Mouse (Mus musculus): ENCODE measurements around the gene Olfr958. TPM values are rescaled to one million over a fixed set of nuclear protein-coding genes. Genes with fewer than 3 reads are reported as not detected.

Gene Olfr958
- total RNA-seq (2014; rRNA removed) (not detected in 2 replicates), polyA plus RNA-seq (2012; rRNA removed) (not detected in 2 replicates)

DNA sequence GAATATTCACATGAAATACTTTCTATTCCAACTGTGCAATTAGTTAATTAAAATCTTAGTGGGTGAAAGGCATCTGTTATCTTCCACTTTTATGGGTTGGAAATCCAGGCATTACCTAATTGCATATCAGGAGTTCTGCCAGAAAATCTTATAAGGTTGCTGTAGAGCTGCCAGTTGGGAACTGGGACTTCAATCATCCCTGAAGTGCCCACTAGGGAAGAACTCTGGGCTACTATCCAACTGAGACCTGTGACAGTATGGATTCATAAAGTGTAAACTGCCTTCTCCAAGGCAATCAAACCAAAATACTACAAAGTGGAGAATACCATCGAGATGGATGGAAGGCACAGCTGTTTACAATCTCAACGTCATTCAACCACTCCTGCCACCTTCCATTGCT lies at the start of gene Olfr958:
Olfr958 (minus strand) TSS at position 109 of the 400 bp plus-strand sequence.
- Histone ChIP-seq H3K9ac (ENCODE audit: low read depth, low read length) (no peak within 1 kb of the TSS), H3K36me3 (ENCODE audit: control insufficient read depth, insufficient read depth, low read length) (no peaks in the 10 kb centered on the region), H3K79me2 (ENCODE audit: control insufficient read depth, insufficient read depth, low read length) (no peaks in the 10 kb centered on the region), H3K4me3 (ENCODE audit: insufficient read depth, low read depth, low read length) (no peak within 1 kb of the TSS), H3K27me3 (ENCODE audit: control insufficient read depth, insufficient read depth, low read length) (0 out of 2 replicates have a peak, but pooled peaks cover 4% of the 10 kb centered on the region), H3K27ac (replicated peaks; ENCODE audit: insufficient read depth, low read depth, low read length) (no peak within 1 kb of the TSS), H3K4me1 (ENCODE audit: control insufficient read depth, insufficient read depth, low read length) (no peaks in the 10 kb centered on the region)
- no peak for DNase-seq (ENCODE audit: extremely low read depth, low read depth, low spot score)
- no peak for TF ChIP-seq CTCF (IDR thresholded peaks at IDR 0.05; ENCODE audit: low read depth, low read length)
- no peak for TF ChIP-seq POLR2A (IDR thresholded peaks at IDR 0.05; ENCODE audit: extremely low read depth, insufficient read depth, low read length)
- 68% methylated on average over 2 of the region's 2 CpGs for WGBS

DNA sequence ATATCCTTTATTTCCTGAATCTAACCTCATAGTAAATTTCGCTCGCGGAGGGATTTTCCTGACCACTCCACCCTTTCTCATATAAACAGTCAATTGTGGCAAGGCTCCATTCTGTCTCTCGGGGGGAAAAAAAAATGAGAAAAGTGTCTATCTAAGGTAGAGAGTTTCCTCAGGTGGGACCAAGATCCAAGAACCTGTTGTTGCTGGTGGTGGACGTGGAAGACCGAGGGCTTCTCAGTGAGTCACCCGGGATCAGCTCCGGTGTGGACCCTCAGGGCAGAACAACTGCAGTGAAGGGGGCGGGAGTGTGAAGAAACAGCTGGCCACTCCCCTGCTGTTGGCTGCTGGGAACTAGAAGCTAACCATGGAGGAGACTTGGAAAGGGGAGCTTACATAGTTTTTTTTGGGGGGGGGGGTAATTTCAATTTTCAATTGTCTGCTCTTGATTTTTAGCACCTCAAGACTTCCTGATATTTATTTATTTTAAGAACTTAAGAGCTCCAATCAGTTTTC lies 49.5 kb upstream of the Olfr958 start:
- Histone ChIP-seq H3K4me1 (ENCODE audit: control insufficient read depth, insufficient read depth, low read length) (no peaks in the 10 kb centered on the region), H3K79me2 (ENCODE audit: control insufficient read depth, insufficient read depth, low read length) (no peaks in the 10 kb centered on the region), H3K27ac (replicated peaks; ENCODE audit: insufficient read depth, low read depth, low read length) (no peak overlapping the region), H3K36me3 (ENCODE audit: control insufficient read depth, insufficient read depth, low read length) (no peaks in the 10 kb centered on the region), H3K27me3 (ENCODE audit: control insufficient read depth, insufficient read depth, low read length) (no peaks in the 10 kb centered on the region), H3K4me3 (ENCODE audit: insufficient read depth, low read depth, low read length) (no peak overlapping the region), H3K9ac (ENCODE audit: low read depth, low read length) (no peak overlapping the region)
- WGBS = 1% methylated on average over 9 of the region's 9 CpGs
- DNase-seq (ENCODE audit: extremely low read depth, low read depth, low spot score) = no peak
- TF ChIP-seq CTCF (IDR thresholded peaks at IDR 0.05; ENCODE audit: low read depth, low read length) (no peak), POLR2A (IDR thresholded peaks at IDR 0.05; ENCODE audit: extremely low read depth, insufficient read depth, low read length) (no peak)

DNA sequence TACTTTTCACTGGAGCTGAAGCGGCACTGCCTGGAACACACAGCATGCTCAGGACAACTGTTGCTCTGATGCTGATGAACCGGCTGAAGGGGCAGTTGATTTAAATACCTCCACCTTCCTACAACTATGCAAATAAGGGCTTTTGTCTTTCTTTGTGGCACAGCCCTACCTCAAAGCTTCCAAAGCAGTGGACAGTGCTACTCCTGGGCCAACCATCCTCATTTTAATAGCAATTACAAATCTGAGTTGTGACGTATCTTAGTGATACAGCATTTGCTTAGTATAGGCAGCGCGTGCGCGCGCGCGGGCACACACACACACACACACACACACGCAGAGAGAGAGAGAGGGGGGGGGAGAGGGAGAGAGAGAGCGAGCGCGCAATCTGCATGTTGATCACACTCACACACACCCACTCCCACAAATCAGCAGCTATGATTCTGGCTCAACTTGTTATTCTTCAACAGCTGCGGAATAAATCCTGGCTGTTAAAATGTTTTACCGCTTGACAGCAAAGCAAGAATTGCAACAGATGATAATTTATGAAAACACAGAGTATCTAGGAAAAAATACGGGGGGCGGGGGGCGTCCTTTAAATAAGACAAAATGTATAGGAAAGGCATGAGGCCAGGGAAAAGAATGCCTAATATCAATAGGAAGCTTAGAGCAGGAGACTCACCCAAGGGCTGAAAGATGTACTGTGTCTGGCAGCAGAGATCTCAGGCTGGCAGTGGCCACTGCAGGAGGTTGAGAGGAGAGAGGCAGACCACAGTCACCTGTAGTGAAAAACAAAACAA lies 48.9 kb upstream of the Olfr958 start:
- DNase-seq (ENCODE audit: extremely low read depth, low read depth, low spot score) = no peak
- no peaks in the 10 kb centered on the region for H3K36me3 ChIP-seq (ENCODE audit: control insufficient read depth, insufficient read depth, low read length)
- H3K4me3 ChIP-seq (ENCODE audit: insufficient read depth, low read depth, low read length) = no peak overlapping the region
- no peaks in the 10 kb centered on the region for H3K27me3 ChIP-seq (ENCODE audit: control insufficient read depth, insufficient read depth, low read length)
- no peaks in the 10 kb centered on the region for H3K4me1 ChIP-seq (ENCODE audit: control insufficient read depth, insufficient read depth, low read length)
- no peak overlapping the region for H3K27ac ChIP-seq (replicated peaks; ENCODE audit: insufficient read depth, low read depth, low read length)
- H3K9ac ChIP-seq (ENCODE audit: low read depth, low read length) = no peak overlapping the region
- H3K79me2 ChIP-seq (ENCODE audit: control insufficient read depth, insufficient read depth, low read length) = no peaks in the 10 kb centered on the region
- TF ChIP-seq POLR2A (IDR thresholded peaks at IDR 0.05; ENCODE audit: extremely low read depth, insufficient read depth, low read length) (no peak), CTCF (IDR thresholded peaks at IDR 0.05; ENCODE audit: low read depth, low read length) (no peak)
- WGBS = under 1% methylated on average over 19 of the region's 19 CpGs

DNA sequence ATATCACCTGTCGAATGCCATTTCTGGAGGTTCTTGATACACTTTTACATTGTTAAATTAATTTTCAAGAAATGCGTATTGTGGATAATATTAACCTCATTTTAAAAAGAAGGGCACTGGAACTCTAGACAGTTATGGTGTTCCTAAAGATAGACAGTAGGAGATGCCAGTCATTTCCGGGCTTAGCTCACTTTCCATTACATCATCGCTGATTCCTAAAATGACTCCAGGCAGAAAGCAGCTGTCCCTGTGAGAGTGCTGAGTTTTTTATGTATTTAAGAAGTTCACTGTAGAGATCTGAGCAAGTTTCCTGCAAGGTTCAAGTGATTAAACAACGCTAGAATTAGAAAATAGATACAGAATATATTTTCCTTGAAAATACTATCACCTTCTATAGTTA lies 23.2 kb upstream of the Olfr958 start:
- Histone ChIP-seq H3K27me3 (ENCODE audit: control insufficient read depth, insufficient read depth, low read length) (no peaks in the 10 kb centered on the region), H3K4me1 (ENCODE audit: control insufficient read depth, insufficient read depth, low read length) (no peaks in the 10 kb centered on the region), H3K79me2 (ENCODE audit: control insufficient read depth, insufficient read depth, low read length) (no peaks in the 10 kb centered on the region), H3K36me3 (ENCODE audit: control insufficient read depth, insufficient read depth, low read length) (no peaks in the 10 kb centered on the region), H3K9ac (ENCODE audit: low read depth, low read length) (no peak overlapping the region), H3K4me3 (ENCODE audit: insufficient read depth, low read depth, low read length) (no peak overlapping the region), H3K27ac (replicated peaks; ENCODE audit: insufficient read depth, low read depth, low read length) (no peak overlapping the region)
- no peak for DNase-seq (ENCODE audit: extremely low read depth, low read depth, low spot score)
- 82% methylated on average over 5 of the region's 5 CpGs for WGBS
- no peak for TF ChIP-seq CTCF (IDR thresholded peaks at IDR 0.05; ENCODE audit: low read depth, low read length)
- TF ChIP-seq POLR2A (IDR thresholded peaks at IDR 0.05; ENCODE audit: extremely low read depth, insufficient read depth, low read length) = no peak

DNA sequence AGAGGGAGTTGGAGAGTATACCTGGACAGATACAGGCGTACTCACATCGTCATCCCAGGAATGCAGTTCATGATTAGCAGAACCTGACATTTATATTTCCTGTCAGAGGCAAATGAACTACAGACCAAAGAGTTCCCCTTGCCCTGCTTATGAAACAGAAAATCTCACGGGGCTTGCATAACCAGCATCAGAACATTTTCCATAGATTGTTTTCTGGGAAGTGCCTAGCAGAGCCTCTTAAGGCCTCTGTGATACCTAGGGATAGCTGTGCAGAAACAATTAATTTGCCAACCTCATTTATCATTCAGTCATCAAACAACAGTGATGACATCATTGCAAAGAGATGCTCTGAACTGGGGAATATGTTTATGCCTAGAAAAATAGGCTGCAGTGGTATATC lies 21.6 kb upstream of the Olfr958 start, which contains the start of gene Olfr959:
Olfr959 (minus strand) TSS at position 101 of the 400 bp plus-strand sequence.
- 74% methylated on average over 3 of the region's 3 CpGs for WGBS
- Histone ChIP-seq H3K4me3 (ENCODE audit: insufficient read depth, low read depth, low read length) (no peak within 1 kb of the TSS), H3K4me1 (ENCODE audit: control insufficient read depth, insufficient read depth, low read length) (no peaks in the 10 kb centered on the region), H3K9ac (ENCODE audit: low read depth, low read length) (no peak within 1 kb of the TSS), H3K27me3 (ENCODE audit: control insufficient read depth, insufficient read depth, low read length) (no peaks in the 10 kb centered on the region), H3K79me2 (ENCODE audit: control insufficient read depth, insufficient read depth, low read length) (no peaks in the 10 kb centered on the region), H3K36me3 (ENCODE audit: control insufficient read depth, insufficient read depth, low read length) (no peaks in the 10 kb centered on the region), H3K27ac (replicated peaks; ENCODE audit: insufficient read depth, low read depth, low read length) (no peak within 1 kb of the TSS)
- no peak for TF ChIP-seq CTCF (IDR thresholded peaks at IDR 0.05; ENCODE audit: low read depth, low read length)
- TF ChIP-seq POLR2A (IDR thresholded peaks at IDR 0.05; ENCODE audit: extremely low read depth, insufficient read depth, low read length) = no peak
- DNase-seq (ENCODE audit: extremely low read depth, low read depth, low spot score) = no peak

DNA sequence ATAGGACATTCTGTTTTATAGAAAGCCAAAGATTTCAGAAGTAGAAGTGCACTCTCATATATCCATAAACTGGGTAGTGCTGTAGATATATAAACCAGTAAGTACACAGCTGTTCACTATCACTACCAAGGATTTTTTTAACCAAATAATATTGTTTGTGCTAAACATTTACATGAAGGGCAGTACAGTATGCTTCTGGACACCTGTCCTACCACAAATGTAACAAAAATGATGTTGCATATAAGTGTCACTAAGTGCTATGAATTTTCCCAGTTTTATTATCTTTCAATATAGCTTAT lies 4.4 kb upstream of the Olfr958 start:
- DNase-seq (ENCODE audit: extremely low read depth, low read depth, low spot score) = no peak
- Histone ChIP-seq H3K27ac (replicated peaks; ENCODE audit: insufficient read depth, low read depth, low read length) (no peak overlapping the region), H3K27me3 (ENCODE audit: control insufficient read depth, insufficient read depth, low read length) (0 out of 2 replicates have a peak, but pooled peaks cover 4% of the 10 kb centered on the region), H3K36me3 (ENCODE audit: control insufficient read depth, insufficient read depth, low read length) (no peaks in the 10 kb centered on the region), H3K9ac (ENCODE audit: low read depth, low read length) (no peak overlapping the region), H3K4me1 (ENCODE audit: control insufficient read depth, insufficient read depth, low read length) (no peaks in the 10 kb centered on the region), H3K79me2 (ENCODE audit: control insufficient read depth, insufficient read depth, low read length) (no peaks in the 10 kb centered on the region), H3K4me3 (ENCODE audit: insufficient read depth, low read depth, low read length) (no peak overlapping the region)
- TF ChIP-seq CTCF (IDR thresholded peaks at IDR 0.05; ENCODE audit: low read depth, low read length) (no peak), POLR2A (IDR thresholded peaks at IDR 0.05; ENCODE audit: extremely low read depth, insufficient read depth, low read length) (no peak)
